Mouse (Mus musculus) heart, postnatal 4 days (tissue): ENCODE data around the gene Washc3. TPM values are rescaled to one million over a fixed set of nuclear protein-coding genes. Genes with fewer than 3 reads are reported as not detected.

ENCODE experiments used
- DNase-seq: peaks from one replicate; pipeline ENCODE4 v3.0.0; 2021
- total RNA-seq, 2 experiments: library from RNA; stranded (reverse); gene quantifications; 2 replicates each; pipeline ENCODE4 v1.2.3; 2021

The Washc3 gene
- total RNA-seq, 2 experiments from 2014 or later, result 24.5 to 24.7 TPM

- peak; percentile 36 for DNase-seq
Observed at GRCm38 (mm10) chr10:88260309-88260708, 59.4 kb downstream of the Washc3 start.

GRCm38 (mm10) chr10:88261186-88261585 is 60.3 kb downstream of the Washc3 start:
- DNase-seq, result no peak

DNA sequence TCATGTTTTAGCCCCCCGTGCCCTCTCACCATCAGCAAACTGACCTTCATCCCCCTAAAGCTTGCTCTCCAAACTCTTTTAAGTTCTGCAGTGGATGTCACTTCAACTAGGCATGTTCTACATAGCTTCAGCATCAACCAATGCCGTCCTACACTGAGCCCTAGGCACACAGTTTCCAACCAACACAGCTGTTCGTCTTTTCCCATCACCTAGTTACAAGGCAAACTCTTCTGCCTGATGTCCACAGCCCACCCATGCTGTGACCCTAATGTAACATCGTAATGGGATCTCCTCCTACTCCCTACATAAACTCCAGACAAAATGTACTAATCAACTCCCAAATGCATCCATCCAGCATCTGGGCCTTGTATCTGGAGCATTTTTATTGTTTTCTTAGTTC is 62.5 kb downstream of the Washc3 start:
- no peak for DNase-seq

- no peak for DNase-seq
Observed at GRCm38 (mm10) chr10:88274045-88274444, 73.2 kb downstream of the Washc3 start.

GRCm38 (mm10) chr10:88281699-88282098 is 80.8 kb downstream of the Washc3 start:
- DNase-seq, result no peak

DNA sequence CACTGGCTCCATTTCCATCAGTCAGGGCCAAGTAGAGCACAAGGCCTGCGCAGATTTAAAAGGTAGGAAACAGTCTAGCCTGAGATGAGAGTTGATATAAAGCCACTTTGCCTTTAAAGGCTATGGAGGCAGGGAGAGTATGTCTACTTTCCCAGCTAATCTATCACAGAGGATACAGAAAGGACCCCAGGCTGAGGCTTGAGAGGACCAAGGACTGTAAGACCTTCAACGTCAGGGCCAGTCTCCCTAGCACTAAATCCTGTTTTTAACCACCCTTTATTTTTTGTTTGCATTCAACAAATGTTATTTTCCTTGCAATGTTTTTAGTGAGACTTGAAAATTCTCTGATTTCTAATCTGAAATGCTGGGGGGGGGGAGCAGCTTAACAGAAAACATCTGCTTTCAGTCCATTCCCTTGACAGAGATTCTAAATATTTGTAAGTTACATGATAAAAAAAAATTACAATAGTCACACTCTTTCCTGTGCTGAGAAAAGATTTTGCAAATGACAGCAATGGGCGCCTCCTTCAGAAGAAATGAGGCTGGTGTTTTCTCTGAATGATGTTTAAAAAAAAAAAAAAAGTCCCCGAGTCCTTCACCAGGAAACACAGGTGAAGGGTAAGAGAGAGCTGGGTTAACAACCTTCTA is 83.6 kb downstream of the Washc3 start:
- no peak for DNase-seq

DNA sequence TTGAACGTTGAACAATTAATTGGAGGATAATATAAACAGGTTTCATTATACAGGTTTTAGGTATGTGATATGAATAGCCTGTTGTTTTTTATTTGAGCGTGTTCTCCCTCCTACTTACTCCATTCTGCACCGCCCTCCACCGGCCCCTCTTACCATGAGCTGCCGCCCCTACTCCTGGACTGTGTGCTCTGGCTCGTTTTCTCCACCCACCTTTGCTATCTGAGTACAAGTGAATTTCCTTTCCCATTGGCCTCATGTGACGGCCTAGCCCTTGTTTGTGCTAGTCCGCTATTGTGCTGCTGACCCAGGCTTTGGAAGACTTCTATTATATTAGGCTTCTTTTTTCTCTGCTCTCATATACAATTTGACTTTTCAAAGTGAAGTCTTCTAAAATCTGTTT is 86.4 kb downstream of the Washc3 start:
- DNase-seq, result no peak

DNA sequence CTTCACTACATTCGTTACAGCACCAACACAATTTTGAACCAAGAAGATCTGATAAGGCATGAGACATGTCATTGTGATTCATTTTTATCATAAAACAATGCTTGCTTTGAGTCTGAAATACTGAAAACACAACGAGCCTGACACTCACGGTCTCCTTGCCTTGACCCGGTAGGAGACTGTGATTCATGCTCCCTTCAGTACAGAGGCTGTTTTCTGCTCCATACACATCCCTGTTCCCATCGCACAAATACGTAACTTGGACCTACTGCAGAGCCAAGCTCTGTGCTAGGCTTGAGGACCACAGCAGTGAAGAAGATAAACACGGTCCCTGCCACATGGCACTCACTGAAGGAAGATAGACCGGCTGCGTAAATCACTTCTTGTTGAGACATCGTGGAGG is 87.2 kb downstream of the Washc3 start:
- no peak for DNase-seq

DNA sequence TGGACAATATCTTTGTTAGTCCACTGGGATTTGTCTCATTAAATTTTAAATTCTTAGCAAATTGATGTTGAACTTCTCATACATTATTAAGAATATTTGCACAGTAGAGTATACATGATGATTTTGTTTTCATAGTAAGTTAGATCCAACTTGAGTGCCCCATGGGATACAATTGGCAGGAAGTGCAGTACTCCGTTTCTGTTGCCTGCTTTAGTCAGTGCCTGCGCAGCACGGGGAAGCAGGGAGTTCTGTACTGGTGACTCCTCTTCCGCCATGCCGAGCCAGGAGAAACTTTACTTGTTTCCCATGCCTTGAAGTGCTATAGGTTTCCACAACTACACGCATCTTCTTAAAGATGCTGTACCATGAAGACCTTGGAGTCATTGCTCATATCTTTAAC is 94.2 kb downstream of the Washc3 start:
- peak; percentile 26 for DNase-seq

Other genes starting within 250 kb of the Washc3 start
- gene Pmch, start 110.0 kb upstream of the Washc3 start, total RNA-seq, result not detected
- 10 to 100 TPM; 10.6 to 12.6 TPM for gene Parpbp, start 54.2 kb upstream of the Washc3 start, total RNA-seq
- gene Nup37, start 54.1 kb upstream of the Washc3 start, total RNA-seq, result 10 to 100 TPM; 11.5 to 12.6 TPM
- gene Dram1, start 178.0 kb downstream of the Washc3 start, total RNA-seq, result 1 to 10 TPM; 2.8 to 3.1 TPM
- 10 to 100 TPM; 36.5 to 36.6 TPM for gene Gnptab, start 178.0 kb downstream of the Washc3 start, total RNA-seq